Mouse (Mus musculus) heart, postnatal 0 days (tissue): Measurements from ENCODE around the gene Mfap5.

Source experiments
- CTCF ChIP-seq: IDR thresholded peaks from 2 replicates; pipeline ENCODE4 v1.5.1; 2016; ENCODE audit warnings: antibody characterized with exemption, control low read depth, low read depth
- EP300 ChIP-seq: IDR thresholded peaks from 2 replicates; pipeline ENCODE4 v1.6.1; 2016; ENCODE audit warnings: antibody characterized with exemption, low read depth

- TF ChIP-seq EP300 = no peak
- no peak for TF ChIP-seq CTCF
Measured at GRCm38 (mm10) chr6:122531466-122532174, 26.0 kb downstream of the Mfap5 start.
